7 mouse cellular contexts compared by ENCODE assay signal in genomic region chr4:132884064-132884843, GRCm38 (mm10). TPM values are rescaled to one million over a fixed set of nuclear protein-coding genes. Genes with fewer than 3 reads are reported as not detected.
DNase-seq lines count a peak whose midpoint lies in the region; ATAC-seq lines count a peak whose summit lies in the region.

Stx12 (minus strand) TSS chr4:132884509.

- intact Hi-C loops in left cerebral cortex, postnatal 36 days (cut with DNase I), result loop anchor here (5.0 kb wide), 1 partner anchor 38 kb away; the partner anchor contains the start of gene Fam76a

- ATAC-seq in intestine, embryonic 16.5 days, result peak; percentile 97
- peak; percentile 95 for ATAC-seq in midbrain, embryonic 11.5 days (ENCODE audit: low FRiP score)

- H3K27ac ChIP-seq in intestine, embryonic 16.5 days (ENCODE audit: low read length), result peak within 1 kb of the TSS; percentile 92
- H3K27ac ChIP-seq in midbrain, embryonic 11.5 days (ENCODE audit: low read depth, low read length), result peak within 1 kb of the TSS; percentile 73; the same call in 1 of the 2 replicates

- peak; percentile 94 for DNase-seq in adrenal gland, adult 2 months
- DNase-seq in embryo, embryonic 11.5 days (ENCODE audit: low read depth, low spot score), result peak; percentile 89
- peak; percentile 92 to 93 for DNase-seq in gastrocnemius, postnatal 4 days (ENCODE audit: low spot score in 2 of 2)
- peak; percentile 90 to 91 for DNase-seq in left cerebral cortex, postnatal 36 days (ENCODE audit: low spot score in 2 of 2)
- peak; percentile 100 for DNase-seq in midbrain, embryonic 11.5 days (ENCODE audit: low spot score, missing footprints)
- peak; percentile 91 for DNase-seq in skeletal muscle tissue, adult 2 months (ENCODE audit: low read depth, low spot score)

- peak within 1 kb of the TSS; percentile 88 for H3K4me2 ChIP-seq in intestine, embryonic 16.5 days (ENCODE audit: low read depth, low read length)
- H3K4me2 ChIP-seq in midbrain, embryonic 11.5 days, result peak within 1 kb of the TSS; percentile 75

- under 1% methylated on average over 72 of the region's 72 CpGs for WGBS in intestine, embryonic 16.5 days
- WGBS in midbrain, embryonic 11.5 days, result under 1% methylated on average over 72 of the region's 72 CpGs

- peaks cover 11% of the 10 kb centered on the region for H3K4me1 ChIP-seq in intestine, embryonic 16.5 days (ENCODE audit: control insufficient read depth, insufficient read depth, low read length)
- H3K4me1 ChIP-seq in midbrain, embryonic 11.5 days (ENCODE audit: control insufficient read depth, insufficient read depth, low read length), result peaks cover 15% of the 10 kb centered on the region

- H3K4me3 ChIP-seq in intestine, embryonic 16.5 days (ENCODE audit: low read length), result peak within 1 kb of the TSS; percentile 99
- H3K4me3 ChIP-seq in midbrain, embryonic 11.5 days (ENCODE audit: low read depth, low read length), result peak within 1 kb of the TSS; percentile 94

- no peaks in the 10 kb centered on the region for H3K9me3 ChIP-seq in intestine, embryonic 16.5 days (ENCODE audit: control insufficient read depth, low read length)
- no peaks in the 10 kb centered on the region for H3K9me3 ChIP-seq in midbrain, embryonic 11.5 days (ENCODE audit: control insufficient read depth, low read length)

- H3K36me3 ChIP-seq in intestine, embryonic 16.5 days (ENCODE audit: control insufficient read depth, insufficient read depth, low read length), result no peaks in the 10 kb centered on the region
- H3K36me3 ChIP-seq in midbrain, embryonic 11.5 days (ENCODE audit: control insufficient read depth, insufficient read depth, low read length), result no peaks in the 10 kb centered on the region

- H3K27me3 ChIP-seq in intestine, embryonic 16.5 days (replicated peaks; ENCODE audit: control insufficient read depth, insufficient read depth, low read length), result no peaks in the 10 kb centered on the region
- no peaks in the 10 kb centered on the region for H3K27me3 ChIP-seq in midbrain, embryonic 11.5 days (ENCODE audit: control insufficient read depth, insufficient read depth, low read length)

- peak within 1 kb of the TSS; percentile 97 for H3K9ac ChIP-seq in intestine, embryonic 16.5 days (ENCODE audit: low read depth, low read length)
- peak within 1 kb of the TSS; percentile 91 for H3K9ac ChIP-seq in midbrain, embryonic 11.5 days (ENCODE audit: low read length)

RNA-seq across cellular contexts. Expression of gene Stx12, which starts in this region (rescaled TPM):
- total RNA-seq in adrenal gland, adult 2 months (2021), result 10 to 100 TPM; 52.7 to 58.0 TPM
- 14.6 and 15.6 TPM in 2 replicates for polyA plus RNA-seq in adrenal gland, adult 2 months (2012; rRNA removed)
- 10 to 100 TPM; 42.5 to 45.7 TPM for total RNA-seq in gastrocnemius, postnatal 4 days (2021)
- 54.3 and 55.0 TPM in 2 replicates for polyA plus RNA-seq in intestine, embryonic 16.5 days (2015; fragmentation: Nextera tagmentation; extraction: Ambion mirVana)
- 100 to 1,000 TPM in 1 of 2 experiments, 10 to 100 TPM in 1; 96.5 to 101 TPM for total RNA-seq in left cerebral cortex, postnatal 36 days (2021)
- polyA plus RNA-seq in midbrain, embryonic 11.5 days (2014; fragmentation: Nextera tagmentation; extraction: Ambion mirVana), result 96.4 and 99.8 TPM in 2 replicates

Comparison
In these comparisons a context has a peak if more than half of its experiments do, and no peak if none do; other contexts are left out.
1. Peak in every context shown above with its lines: DNase-seq, ATAC-seq, H3K4me3 ChIP-seq and H3K27ac ChIP-seq.